Mouse (Mus musculus): ENCODE measurements around the gene Rbfox2. TPM values are rescaled to one million over a fixed set of nuclear protein-coding genes. Genes with fewer than 3 reads are reported as not detected.

Gene Rbfox2
- total RNA-seq, 2 experiments from 2014 or later = 48.2 to 78.6 TPM

DNA sequence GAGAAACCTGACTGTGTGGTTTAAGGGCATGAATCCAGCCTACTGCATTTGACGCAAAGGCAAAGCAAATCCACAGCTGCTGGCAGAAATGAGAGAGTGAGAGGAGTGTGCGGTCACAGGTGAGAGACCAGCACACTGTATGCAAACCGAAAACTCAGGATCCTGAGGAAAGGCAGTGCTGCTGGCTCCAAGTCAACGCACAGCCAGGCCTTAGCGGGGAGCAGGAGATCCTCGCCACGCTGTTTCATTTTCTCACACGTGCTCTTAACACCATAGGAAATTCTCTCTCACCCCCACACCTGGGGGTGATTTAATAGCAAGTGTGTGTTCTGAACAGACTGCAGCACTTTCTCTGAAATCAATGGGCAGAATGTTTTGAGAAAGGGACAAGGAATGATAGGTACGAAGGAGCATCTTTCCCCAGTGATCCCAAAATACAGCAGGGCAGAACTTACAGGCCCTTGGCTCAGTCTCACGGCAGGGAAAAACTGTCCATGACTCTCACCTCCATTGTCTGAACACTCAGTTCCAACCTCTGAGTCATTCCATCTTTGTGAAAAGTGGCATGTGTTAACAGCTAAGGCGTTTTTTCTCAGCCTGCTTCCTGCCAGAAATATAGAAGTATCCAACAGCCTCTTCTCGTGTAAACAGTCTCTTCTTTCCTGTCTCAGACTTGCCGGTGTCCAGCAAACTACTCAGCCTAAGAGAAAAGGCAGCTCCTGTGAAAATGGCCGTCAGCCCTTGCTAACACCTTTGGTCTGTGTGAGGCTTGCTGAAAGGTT is 114.5 kb downstream of the Rbfox2 start:
- intact Hi-C loops (cut with DNase I) = no loop called here
- H3K4me3 ChIP-seq = no peak overlapping the region
- H3K27ac ChIP-seq = peak overlapping the region; percentile 70
- TF ChIP-seq CTCF (IDR thresholded peaks at IDR 0.05) = no peak
- DNase-seq = peak; percentile 31

DNA sequence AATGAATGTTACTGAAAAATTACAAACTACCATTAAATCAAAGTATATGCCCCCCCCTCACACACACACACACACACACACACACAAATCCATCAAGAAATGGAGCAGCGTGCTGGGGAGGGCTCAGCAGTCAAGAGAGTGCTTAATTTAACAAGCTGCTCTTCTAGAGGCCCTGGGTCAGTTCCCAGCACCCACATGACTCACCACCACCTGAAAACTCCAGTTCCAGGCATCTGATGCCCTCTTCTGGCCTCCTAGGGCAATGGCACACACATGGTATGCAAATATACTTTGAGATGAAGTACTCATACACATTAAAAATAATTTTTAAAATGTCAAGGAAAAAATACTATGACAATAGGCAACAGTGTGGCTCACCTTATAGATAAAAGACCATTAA is 120.7 kb downstream of the Rbfox2 start:
- peak; percentile 25; the same call in 1 of the 2 replicates for TF ChIP-seq CTCF (IDR thresholded peaks at IDR 0.05)
- H3K27ac ChIP-seq = no peak overlapping the region
- intact Hi-C loops (cut with DNase I) = no loop called here

DNA sequence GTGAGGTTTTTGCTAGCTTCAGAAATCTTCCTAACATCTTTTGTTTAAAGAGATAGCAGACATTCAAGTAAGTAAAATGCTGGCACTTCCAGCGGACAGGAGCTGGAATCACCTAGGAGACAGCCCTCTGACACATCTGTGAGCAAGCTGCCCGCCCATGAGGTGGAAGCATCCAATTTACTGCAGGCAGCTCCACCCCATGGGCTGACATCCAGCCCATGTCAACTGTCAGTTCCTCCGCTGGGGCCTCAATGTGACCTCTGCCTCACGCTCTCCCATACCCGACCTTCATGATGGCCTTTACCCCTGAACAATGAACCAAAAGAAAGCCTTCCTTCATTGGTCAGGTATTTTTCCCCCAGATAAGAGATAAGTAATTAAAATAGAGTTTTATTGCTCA is 121.2 kb downstream of the Rbfox2 start:
- no peak overlapping the region for H3K4me3 ChIP-seq
- intact Hi-C loops (cut with DNase I) = no loop called here
- no peak for TF ChIP-seq CTCF (IDR thresholded peaks at IDR 0.05)
- DNase-seq = peak; percentile 34
- H3K27ac ChIP-seq = no peak overlapping the region

More for the DNA sequence above, 120.7 kb downstream of the Rbfox2 start:
- no peak overlapping the region for H3K4me3 ChIP-seq
- DNase-seq = no peak

DNA sequence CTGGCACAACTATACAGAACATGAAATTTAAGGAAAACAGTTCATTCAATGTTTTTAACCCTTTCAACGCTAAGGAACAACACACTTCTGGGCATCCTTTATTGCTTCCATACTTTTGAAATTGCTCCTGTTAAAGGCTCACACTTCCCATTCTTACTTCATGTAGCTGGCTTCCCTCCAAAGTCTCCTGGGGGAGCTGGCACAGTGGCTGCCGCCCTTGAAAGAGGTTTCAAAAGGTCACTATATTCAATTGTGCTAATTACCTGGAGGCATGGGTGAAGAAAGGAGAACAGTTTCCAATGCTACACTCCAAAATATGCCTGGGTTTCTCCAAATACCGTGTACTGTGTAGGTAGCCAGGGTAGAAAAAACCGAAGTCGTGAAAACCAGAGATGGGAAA is 124.0 kb downstream of the Rbfox2 start:
- intact Hi-C loops (cut with DNase I) = no loop called here
- no peak for DNase-seq
- no peak for TF ChIP-seq CTCF (IDR thresholded peaks at IDR 0.05)
- H3K4me3 ChIP-seq = no peak overlapping the region
- H3K27ac ChIP-seq = no peak overlapping the region

DNA sequence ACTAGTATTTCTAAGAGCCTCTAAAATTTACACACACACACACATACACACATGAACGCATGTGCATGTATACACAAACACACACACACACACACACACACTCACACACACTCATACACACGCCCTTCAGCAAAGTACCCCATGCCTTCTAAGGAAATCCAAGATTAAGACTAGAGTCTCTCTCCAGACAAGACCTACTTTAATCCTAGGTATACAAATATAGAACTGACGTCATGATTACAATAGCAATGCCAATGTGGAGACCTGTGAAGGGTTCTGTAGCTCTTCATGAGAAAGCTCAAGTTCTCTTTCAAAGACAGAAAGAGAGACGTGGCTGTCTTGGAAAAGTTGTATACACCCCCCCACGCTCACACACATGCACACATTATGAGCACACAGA is 132.8 kb downstream of the Rbfox2 start:
- no peak overlapping the region for H3K4me3 ChIP-seq
- no peak for DNase-seq
- H3K27ac ChIP-seq = no peak overlapping the region
- intact Hi-C loops (cut with DNase I) = no loop called here
- no peak for TF ChIP-seq CTCF (IDR thresholded peaks at IDR 0.05)

DNA sequence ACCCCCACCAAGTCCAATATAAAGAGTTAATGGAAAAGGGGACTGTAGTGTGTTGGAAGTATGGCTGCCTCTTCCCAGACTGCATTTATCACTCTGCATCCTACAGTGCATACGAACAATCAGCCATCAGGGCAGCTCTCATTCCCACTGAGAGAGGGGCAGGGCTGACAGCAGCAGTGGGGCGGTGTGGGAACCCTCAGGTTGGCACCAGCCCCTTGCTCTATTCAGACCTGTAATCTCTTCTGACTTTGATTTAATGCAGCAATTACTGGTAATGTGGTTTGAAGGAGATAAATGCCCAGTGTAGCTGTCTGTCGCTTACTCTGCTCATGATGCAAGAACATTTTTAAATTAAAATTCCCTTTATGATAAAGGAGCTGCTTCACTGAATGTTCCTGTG is 134.4 kb downstream of the Rbfox2 start:
- intact Hi-C loops (cut with DNase I) = no loop called here
- no peak for TF ChIP-seq CTCF (IDR thresholded peaks at IDR 0.05)
- DNase-seq = no peak
- Histone ChIP-seq H3K27ac (no peak overlapping the region), H3K4me3 (no peak overlapping the region)

DNA sequence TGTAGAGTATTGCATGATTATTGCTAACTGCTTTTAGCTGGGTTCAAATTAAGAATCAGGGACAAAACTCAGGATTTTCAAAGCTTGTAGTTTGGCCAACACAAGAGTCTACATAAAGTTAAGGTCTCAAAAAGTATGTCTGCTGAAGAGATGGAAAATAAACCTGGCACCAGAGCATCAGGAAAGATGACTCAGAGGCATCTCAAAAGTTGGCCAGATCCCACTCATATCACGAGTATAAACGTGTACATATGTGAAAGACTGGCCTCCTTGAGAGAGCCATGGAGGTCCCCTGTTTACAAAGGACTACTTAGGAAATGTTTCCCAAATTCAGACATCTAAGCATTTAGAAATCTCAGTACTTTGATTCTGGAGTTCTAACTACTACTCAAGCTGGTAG is 138.0 kb downstream of the Rbfox2 start:
- 0 out of 2 replicates have a peak overlapping the region, but pooled peaks have one; percentile 20 for H3K27ac ChIP-seq

DNA sequence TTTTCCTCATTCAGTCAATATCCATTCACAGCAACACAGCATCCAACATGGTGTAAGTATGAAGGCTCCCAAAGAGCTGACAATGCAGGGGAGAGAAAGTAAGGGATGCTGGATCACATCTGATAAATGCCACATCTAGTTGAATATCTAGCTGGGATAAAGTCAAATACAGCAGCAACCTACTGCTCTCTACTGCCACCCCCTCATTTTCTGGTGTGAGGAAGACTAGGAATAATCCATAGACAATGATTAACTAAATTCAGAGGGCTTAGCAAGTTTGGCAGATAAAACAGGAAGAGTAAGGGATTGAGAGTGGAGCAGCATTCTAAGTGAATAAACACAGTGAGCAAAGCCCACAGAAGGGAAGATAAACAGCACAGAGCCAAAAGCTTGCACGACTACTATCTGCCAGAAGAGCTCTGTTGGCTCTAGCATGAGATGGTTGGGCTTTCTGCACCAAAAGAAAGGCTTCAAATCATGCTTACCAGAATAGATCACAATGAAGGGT is 140.5 kb downstream of the Rbfox2 start:
- intact Hi-C loops (cut with DNase I) = no loop called here
- no peak for TF ChIP-seq CTCF (IDR thresholded peaks at IDR 0.05)
- H3K4me3 ChIP-seq = no peak overlapping the region
- peak overlapping the region; percentile 6; the same call in 1 of the 2 replicates for H3K27ac ChIP-seq
- no peak for DNase-seq

More for the DNA sequence above, 138.0 kb downstream of the Rbfox2 start:
- intact Hi-C loops (cut with DNase I) = no loop called here
- DNase-seq = no peak
- no peak for TF ChIP-seq CTCF (IDR thresholded peaks at IDR 0.05)
- no peak overlapping the region for H3K4me3 ChIP-seq

DNA sequence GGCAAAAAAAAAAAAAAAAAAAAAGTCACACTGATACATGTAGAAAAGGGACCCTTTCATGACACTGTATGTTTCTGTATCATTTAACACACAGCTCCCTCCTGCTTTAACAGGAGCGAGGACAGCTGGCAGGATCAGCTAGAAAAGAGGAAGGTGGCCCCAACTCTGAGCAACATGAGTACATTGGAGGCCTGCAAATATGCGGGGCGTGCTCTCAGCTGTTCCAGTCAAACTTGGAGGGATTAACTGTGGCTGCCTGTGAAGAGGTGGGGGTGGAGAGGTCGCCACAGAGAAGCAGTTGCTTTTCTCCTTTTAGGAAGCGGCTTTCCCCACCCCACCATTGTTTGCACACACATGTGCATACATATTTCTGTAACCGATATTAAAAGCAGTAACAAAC is 143.5 kb downstream of the Rbfox2 start:
- H3K4me3 ChIP-seq = peak overlapping the region; percentile 70
- H3K27ac ChIP-seq = peak overlapping the region; percentile 88
- DNase-seq = peak; percentile 69
- intact Hi-C loops (cut with DNase I) = loop anchor here (2.0 kb wide), 1 partner anchor 51 kb away; no protein-coding TSS in a partner anchor
- no peak for TF ChIP-seq CTCF (IDR thresholded peaks at IDR 0.05)

DNA sequence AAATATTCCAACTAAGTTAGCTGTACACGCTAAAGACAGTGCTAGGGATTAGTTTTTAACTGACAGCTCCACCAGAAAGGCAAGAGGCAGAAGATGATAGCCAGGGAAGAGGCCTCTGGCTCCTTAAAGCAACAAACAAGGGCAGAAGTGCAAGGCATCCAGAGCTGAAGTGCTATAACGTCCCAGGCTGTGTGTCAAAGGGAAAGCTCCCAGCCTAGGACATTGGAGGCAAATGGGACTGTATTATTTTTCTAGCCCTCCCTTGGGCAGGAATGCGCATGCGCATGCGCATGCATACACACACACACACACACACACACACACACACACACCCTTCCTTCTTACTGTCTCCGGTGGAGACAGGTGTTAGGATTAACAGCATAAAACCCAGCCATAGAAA is 143.9 kb downstream of the Rbfox2 start:
- peak; percentile 68 for DNase-seq
- peak overlapping the region; percentile 70 for H3K4me3 ChIP-seq
- peak overlapping the region; percentile 88 for H3K27ac ChIP-seq
- intact Hi-C loops (cut with DNase I) = loop anchor here (2.0 kb wide), 1 partner anchor 52 kb away; no protein-coding TSS in a partner anchor
- TF ChIP-seq CTCF (IDR thresholded peaks at IDR 0.05) = no peak

DNA sequence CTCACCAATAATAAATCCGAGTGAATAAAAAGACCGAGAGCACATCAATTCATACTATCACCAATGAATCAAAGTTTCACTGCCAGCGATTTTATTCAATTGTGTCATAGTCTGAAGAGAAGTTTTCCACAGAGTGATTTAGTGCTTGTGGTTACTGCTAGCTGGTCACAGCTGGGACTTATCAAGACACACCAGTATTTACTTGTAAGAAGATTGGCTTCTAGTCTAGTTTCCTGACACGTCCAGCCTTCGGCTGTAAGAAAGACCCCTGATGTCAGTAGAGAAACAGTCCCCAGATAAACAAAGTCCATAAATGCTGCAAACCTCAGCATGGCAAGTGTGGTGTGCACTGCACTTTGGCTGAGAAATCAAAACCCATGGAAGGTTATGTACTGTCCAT is 145.4 kb downstream of the Rbfox2 start:
- no peak for TF ChIP-seq CTCF (IDR thresholded peaks at IDR 0.05)
- DNase-seq = no peak
- H3K4me3 ChIP-seq = peak overlapping the region; percentile 70
- intact Hi-C loops (cut with DNase I) = no loop called here
- H3K27ac ChIP-seq = peak overlapping the region; percentile 88

DNA sequence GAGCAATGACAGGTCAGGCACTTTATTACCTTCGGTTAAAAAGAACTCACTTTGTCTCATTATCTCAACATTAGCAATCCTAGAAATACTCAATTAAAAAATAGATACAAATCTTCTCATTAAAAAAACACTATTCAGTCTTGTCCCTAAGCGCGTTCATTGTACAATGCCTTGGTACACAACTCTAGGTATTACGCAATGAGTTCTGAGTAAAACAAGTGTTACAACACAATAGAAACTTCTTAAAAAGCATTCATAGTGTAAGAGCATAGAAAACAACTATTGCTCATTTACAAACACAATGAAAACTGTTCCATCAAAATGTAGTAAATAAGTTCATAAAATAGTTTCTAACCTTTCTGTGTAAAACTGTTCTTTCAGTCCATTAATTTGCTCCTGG is 146.0 kb downstream of the Rbfox2 start:
- no peak for TF ChIP-seq CTCF (IDR thresholded peaks at IDR 0.05)
- Histone ChIP-seq H3K4me3 (peak overlapping the region; percentile 70), H3K27ac (peak overlapping the region; percentile 88)
- DNase-seq = no peak
- intact Hi-C loops (cut with DNase I) = no loop called here

DNA sequence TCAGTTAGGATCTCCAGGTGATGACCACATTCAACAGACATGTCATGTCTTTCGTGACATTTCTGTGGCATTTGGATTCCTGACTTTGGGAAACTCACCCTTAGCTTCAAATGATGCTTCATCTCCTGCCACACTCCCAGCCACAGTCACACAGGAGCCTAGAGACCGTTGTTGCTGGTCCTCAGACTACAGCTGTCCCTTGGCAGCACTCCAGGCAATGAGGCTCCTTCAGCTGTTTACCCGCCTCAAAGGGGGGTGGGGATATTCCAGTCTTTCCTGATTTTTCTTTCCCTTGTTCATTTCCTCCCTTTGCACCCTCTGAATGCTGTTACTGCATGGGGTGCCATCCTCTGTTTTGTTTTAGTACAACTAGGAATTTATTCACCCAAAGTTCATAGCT is 150.3 kb downstream of the Rbfox2 start:
- no peak for TF ChIP-seq CTCF (IDR thresholded peaks at IDR 0.05)
- Histone ChIP-seq H3K27ac (peak overlapping the region; percentile 88), H3K4me3 (no peak overlapping the region)
- DNase-seq = peak; percentile 85
- intact Hi-C loops (cut with DNase I) = no loop called here

Data from gastrocnemius, adult 2 months (tissue).